Mouse (Mus musculus): ENCODE data around the gene Atp2a2.
A peak's percentile ranks its signal among the peaks of the same experiment; 100 is the strongest.

The Atp2a2 gene

DNA sequence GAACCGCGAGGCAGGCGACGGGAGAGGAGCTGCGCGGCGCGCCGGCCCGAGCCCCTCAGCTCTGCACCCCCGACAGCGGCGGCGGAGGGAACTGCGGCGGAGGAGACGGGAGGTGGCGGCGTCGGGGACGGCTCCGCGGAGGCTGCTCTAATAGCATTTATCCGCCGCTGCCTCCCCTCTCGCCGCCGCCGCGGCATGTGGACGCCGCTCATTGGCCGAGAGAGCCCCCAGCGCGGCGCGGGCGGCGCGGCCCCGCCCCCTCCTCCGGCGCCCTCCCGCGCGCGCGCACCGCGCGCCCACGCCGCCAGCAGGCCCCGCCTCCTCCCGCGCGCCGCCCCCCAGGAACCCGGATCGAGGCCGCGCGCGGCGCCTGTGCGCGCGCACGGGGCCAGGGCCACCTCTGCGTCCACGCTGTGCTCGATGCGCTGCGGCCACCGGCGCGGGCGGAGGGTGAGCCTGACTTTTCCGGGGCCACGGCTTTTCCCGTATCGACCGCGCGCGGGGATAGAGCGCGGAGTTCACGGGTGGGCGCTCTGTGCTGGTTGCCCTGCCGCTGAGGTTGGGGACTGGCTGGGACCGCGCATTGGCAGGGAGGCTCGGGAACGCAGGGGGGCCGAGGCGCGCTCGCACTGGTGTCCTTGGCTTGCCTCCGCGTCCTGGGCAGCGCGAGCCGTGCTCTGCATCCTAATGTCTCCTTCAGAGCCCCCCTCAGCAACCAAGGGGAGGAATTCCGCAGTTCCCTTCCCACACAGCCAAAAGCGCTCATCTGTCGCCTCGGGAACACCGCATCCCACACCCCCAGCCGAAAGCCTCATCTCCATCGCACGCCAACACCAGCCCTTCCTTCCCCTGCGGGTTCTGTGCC lies at the start of gene Atp2a2:
Atp2a2 (minus strand) TSS at position 149 of the 865 bp plus-strand sequence.
- DNase-seq = peak; percentile 92

DNA sequence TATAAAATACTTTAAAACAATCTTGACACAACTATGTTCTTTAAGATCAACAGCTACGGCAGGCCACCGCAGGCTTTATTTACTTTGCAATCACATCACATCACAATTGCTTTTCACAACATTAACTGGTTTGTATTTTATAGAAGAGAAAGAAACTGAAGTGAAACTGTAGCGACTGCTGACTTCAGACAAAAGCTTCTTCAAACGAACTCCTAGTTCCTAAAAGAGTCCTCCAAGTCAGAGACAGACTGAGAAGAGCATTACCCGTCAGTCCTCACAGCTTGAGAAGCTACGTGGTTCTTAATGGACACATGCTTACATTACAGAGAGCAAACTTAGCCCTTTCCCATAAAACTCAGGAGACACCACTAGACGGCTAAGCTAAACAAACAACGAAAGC lies 48.4 kb upstream of the Atp2a2 start:
- no peak for DNase-seq

DNA sequence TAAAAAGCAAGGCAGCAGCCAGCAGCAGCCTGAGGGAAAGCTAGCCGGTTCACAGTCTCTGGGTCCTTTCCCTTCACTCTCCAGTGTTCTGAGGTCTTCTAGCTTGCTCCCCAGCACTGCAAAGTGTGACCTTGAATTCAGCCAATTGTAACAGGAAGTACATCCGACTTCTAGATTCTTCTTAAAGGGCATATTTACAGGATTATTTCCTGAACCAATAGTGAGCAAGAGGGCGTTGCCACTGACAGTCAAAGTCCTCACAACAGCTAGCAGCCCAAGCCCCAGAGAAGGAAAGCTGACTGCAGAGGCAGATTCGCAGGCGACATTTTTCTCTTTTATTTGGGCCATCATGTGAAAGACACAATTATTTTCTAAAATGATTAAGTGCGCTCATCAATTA lies 46.6 kb upstream of the Atp2a2 start:
- DNase-seq = no peak

DNA sequence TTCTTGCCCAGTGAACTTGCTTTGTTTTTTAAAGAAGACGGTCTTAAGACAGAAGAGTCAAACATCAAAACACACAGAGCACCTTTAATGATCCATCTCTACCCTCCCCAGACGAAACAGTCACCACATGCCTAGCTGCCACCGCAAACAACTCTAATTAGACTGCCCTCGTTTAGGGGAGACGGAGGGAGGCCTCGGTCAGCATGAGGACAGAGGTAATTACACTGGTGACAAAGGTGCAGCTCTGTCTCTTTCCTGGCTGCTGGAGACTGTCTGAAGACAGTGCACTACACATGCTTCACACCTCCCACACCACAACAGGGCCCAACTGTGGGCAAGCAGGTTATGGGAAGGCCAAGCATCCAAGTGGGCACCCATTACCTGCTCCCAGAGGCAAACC lies 45.8 kb upstream of the Atp2a2 start:
- no peak for DNase-seq

DNA sequence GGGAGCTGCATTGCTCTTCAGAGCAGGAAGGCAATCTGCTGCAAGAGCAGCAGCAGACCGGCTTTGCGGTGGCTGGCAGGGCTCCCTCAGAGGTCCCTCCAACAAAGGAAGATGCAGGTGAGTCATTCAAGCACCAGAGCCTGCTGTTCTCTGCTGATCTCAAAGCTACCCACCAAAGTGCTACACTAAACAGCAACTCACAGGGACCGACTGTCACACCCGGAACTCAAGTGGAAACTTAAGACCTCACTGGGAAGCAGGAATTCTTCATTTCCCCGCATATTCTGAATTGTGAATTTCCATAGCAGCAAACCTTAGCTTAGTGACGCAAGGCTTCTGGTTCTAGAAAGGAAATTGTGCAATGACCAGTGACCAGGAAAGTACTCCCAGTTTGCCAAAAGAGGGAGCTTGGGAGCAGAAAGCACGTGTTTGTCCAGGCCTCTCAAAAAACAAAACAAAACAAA lies 45.3 kb upstream of the Atp2a2 start:
- peak; percentile 76 for DNase-seq

DNA sequence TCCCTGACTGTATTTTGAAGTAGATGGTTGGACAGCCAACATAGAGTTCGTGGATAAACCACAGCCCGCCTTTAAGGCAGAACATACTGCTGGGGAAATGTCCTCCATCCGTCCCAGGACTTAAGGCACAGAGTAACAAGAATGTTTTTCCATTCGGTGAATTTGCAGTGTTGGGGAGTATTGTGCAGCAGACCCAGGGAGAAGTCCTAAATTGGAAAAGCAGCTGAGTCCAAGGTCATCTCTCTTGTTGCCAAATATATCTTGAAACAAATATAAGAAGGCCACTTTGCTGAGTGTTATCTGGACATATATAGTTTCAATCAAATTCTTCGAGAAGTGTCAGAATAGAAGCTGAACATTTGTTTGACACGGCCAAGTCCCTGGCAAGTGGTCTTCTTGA lies 41.4 kb upstream of the Atp2a2 start:
- DNase-seq = no peak

DNA sequence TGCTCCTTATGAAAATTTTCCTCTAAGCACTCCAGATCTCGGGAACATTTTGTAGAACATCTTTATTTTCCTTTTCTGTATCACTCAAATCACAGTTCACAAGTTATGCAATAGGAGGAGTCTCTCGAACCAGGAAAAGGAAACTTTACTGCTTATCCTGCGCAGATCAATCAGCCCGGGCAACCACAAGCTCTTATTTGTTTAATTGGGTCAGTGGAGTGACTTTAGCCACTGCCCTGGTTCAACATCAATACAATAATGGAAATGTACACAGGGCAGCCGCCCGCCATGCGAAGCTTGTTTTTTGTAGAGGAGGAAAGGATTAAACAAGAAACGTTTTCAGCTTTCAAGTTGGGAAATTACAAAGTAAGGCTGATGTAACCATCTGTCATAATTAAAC lies 39.8 kb upstream of the Atp2a2 start:
- no peak for DNase-seq

DNA sequence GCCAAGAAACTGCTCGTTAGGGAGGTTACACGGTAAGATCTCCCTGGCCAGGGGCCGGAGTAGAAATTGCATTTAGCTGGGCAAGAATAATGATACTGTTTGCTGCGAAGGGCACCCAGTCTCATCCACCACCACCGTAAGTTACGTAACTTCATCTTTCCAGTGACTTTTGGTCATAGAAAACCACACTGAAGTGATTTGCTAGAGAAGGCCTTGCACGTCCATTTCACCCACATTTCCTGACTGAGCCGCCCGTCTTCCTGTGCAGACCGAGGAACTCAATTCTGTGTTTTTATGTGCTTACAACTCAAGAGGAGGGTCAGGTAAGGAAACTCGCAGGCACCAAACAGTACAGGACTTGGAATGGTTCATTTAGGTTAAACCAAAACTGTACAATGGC lies 36.1 kb upstream of the Atp2a2 start:
- DNase-seq = no peak

DNA sequence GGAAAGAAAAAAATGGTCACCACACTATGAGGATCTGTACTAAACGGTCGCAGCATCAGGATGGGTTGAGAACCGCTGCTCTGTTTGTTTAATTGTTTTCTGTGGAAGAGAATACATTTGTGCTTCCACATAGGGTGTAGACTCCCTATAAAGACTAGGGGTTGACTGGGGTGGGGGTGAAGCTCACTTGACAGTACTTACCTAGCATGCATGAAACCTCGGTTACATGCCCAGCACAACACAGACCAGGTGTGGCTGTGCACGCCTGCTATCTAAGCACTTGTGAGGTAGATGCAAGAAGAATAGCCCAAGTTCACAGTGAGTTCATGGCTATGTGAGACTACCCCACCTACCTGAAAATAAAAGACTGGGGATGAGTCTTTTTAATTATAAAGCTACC lies 35.6 kb upstream of the Atp2a2 start:
- no peak for DNase-seq

DNA sequence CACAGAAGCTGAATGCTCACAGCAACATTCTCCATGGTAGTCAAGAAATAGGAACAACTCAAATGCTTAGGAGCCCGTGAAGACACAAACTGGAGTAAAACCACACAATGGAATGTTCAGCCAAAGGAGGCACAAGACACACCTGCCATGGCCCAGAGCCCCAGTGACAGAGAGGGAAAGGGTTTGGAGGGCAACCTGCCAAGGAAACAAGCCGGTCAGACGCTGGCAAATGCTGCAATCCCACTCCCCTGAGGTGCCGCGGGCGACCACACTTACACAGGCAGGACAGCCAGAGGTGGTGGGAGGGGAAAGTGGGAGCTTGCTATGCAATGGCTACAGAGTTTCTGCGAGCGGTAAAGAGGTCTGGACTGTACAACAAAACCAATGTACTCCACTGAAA lies 31.9 kb upstream of the Atp2a2 start:
- DNase-seq = no peak

DNA sequence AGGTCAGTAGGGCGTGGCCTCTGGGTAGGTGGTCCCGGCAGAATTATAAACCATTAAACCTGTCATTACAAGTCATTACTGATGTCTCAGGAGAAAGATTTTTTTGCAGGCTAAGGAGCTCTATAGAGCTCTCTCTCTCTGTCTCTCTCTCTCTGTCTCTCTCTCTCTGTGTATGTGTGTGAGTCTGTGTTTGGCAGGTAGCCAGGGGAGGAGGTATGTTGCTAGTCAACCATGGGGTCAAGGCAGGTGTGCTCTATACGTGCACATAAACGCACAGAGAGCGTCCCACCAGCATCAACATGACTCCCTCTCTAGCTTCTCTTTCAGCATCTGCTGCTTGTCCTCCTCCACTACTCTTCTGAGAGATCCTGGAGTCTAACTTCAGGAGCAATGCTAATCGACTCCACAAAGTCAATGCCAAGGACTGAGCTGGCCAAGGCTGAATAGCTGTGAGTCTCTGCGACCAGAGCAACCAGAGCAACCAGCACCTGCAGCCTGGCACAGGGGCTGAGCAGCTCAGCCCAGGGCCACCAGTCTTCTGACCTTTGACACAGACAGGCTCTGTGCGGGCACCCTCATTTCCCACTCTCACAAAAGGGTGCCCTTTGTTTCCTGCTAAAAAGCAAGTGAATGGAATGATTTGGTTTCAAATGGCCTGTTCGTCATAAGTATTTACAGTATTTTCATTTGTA lies 28.0 kb upstream of the Atp2a2 start:
- DNase-seq = no peak

DNA sequence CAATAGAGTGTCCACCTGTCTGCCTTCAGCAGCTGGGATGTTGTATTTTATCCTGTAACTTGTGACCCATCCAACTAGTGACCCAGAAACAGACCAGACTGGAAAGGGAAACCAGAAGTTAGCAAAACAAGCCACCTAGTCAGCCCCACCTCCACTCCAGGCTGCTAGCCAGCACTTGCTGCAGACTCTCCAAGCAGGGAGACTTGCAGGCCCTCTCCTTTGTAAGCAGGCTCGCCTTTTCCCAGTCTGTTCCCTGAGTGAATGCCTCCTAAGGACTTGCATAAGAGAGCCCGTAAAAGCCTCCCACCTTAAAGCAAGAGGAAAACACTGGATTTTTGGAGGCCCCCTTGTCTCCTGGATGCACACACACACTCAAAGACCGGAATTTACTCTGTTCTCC lies 27.3 kb upstream of the Atp2a2 start:
- no peak for DNase-seq

DNA sequence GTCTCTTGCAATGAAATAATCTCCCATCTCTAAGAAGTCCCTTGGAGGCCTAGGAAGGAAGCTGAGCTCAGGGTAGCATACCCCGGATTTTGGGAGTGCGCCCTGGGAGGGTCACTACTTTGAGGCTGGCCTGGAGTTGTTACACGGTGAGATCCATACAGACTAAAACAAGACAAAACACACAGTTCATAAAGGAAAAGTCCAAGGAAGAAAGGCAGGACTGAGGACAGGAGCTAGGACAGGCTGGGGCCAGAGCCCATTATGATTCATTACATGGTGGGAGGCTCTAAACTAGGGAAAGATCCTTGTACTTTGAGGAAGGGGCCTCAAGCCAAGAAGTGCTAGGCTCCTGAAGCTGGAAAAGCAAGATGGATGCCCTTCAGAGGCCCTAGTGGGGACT lies 26.6 kb upstream of the Atp2a2 start:
- DNase-seq = no peak

DNA sequence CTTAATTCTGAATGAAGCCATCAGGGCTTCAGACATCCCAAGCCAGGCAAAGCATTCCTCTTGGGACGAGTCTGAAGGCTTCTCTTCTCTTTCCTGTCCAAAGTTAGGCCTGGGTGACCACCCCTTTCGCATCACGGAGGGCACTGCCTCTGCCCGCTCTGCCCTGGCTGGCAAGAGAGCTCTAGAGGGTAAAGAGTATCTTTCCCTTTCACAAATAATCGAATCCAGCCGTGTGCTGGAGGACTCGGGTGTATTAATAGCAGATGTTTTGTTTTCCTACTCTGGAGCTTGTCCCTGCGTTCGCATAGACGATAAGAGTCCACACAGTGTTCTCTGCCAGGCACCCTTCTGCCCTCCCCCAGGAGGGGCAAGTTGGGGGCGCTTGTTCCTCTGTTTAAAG lies 25.7 kb upstream of the Atp2a2 start:
- DNase-seq = no peak

DNA sequence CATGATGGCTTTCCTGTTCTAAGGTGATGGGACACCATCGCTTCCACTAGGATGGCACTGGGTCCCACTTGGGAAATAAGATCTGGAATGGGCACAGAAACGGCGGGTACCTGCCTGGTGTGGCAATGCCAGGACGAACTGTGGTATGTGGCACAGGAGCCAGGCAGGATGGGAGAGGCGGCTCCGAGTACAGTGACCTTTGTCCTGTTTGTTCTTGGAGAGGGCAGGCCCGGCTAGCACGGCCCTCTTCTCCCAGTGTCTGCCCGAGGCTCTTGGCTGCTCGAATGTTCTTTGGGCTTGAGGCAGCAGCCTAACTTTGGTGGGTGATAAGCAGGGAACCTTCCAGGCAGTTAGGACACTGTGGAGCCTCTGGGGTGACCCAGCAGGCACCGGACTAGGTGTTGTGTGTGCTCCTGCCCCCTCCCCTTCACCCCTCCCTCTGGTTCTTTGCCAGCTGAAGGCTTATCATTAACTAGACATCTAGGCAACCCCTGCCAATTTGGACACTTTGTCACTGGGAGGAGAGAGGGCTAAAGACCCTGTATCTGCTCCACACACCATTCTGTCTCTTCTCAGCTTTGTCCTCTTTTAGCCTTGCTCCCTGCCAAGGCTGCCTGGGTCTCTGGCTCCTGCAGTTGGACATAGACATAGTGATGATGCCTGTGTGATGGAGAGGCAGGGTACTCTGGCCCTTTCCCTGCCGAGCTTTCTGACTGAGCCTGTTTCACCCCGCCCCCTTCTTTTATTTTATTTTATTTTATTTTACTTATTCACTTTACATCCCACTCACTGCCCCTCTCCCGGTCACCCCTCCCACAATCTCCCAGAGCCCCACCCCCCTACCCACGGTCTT lies 25.1 kb upstream of the Atp2a2 start:
- DNase-seq = no peak

DNA sequence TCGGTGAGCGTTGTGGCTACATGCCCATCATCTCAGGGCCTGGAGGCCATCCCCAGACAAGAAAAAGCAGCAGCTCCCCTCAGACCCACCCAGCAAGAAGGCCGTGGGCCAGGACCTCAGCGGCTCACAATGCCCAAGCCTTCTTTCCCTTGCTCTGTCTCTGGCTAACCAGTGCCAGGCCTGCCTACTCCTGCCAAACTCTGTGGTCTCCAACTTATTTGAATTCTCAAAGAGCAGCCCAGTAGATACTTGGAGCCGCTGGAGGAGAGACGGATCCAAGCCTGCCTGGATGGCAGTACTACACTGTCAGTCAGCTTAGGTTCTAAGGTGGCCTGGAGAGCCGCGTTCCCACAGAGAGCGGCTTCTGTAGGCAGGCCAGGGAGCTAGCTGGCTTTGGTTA lies 24.4 kb upstream of the Atp2a2 start:
- DNase-seq = no peak

DNA sequence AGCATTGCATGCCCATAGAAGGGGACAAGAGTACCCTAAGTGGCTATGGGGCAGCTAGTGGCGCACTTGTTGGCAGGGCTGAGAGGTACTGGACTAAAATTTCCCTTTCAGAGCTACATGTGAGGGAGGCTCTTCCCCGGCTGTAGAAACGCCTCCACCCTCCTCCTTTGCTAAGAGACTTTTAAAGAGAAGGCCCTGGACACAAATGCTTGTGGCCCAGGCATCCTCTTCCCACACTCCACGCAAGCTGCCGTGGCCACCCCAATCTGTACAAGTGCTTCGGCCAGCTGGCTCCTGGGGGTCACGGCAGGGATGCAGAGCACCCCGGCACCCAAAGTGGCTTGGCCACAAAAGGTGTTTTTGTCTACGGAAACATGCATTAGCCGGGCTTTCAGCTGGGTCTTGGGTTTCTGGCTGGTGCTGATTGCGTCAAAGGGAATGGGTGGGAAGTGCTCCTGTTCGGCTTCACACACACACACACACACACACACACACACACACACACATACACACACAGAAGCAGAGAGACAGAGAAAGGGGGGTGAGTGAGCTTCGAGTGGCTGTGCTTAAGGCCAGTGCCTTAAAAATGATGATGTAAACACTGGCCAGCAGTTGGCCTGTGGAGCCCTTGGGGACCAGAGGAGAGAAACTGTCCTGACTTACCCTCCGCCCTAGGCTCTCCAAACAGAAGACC lies 23.4 kb upstream of the Atp2a2 start:
- DNase-seq = no peak

DNA sequence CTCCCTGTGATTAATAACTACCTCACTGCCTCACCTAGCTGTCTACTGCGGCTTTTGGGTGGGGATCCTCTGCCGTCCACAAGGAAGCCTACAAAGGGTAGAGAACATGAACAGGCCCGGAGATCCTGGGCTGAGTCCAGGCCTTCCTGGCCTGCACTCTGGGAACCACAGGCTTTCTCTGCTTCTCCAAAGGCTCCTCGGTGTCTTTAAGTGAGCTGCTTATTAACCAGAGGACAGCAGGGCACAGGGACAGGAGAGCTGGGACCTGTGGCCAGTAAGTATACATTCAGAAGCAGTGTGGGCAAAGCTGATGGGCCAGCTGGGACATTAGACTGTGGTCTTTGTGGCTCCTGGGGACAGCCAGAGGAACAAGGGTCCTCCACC lies 22.8 kb upstream of the Atp2a2 start:
- DNase-seq = no peak

DNA sequence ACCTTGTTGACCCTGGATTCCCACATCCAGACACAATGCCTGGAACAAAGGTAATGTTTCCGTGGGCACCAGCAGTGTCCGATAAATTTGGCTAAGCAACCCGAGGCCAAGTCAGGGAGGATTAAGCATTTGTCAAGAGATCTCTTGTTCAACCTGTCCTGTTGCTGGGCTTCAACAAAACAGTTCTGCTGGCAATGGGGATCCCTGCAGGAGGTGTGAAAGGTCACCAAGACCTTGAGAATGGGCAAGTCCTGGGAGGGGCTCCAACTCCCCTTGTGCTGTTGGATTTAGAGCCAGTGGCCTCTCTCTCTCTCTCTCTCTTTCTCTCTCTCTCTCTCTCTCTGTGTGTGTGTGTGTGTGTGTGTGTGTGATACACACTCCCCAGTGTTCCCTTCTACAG lies 22.2 kb upstream of the Atp2a2 start:
- no peak for DNase-seq

DNA sequence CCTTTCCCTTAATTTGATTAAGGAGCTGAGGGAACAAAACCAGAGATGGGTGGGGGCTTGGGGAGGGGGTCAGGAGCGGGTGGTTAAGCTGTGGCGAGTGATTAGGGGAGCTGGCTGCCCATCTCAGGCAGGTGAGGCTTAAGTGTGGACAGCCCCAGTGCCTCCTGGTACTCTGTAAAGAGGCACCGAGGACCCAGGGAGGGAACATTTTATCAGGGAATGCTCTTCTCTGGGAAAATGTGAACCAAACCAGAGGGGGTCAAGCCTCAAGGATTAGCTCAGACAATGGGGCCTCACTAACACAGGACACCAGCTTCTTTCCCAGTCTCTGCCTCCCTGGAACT lies 19.1 kb upstream of the Atp2a2 start:
- no peak for DNase-seq

DNA sequence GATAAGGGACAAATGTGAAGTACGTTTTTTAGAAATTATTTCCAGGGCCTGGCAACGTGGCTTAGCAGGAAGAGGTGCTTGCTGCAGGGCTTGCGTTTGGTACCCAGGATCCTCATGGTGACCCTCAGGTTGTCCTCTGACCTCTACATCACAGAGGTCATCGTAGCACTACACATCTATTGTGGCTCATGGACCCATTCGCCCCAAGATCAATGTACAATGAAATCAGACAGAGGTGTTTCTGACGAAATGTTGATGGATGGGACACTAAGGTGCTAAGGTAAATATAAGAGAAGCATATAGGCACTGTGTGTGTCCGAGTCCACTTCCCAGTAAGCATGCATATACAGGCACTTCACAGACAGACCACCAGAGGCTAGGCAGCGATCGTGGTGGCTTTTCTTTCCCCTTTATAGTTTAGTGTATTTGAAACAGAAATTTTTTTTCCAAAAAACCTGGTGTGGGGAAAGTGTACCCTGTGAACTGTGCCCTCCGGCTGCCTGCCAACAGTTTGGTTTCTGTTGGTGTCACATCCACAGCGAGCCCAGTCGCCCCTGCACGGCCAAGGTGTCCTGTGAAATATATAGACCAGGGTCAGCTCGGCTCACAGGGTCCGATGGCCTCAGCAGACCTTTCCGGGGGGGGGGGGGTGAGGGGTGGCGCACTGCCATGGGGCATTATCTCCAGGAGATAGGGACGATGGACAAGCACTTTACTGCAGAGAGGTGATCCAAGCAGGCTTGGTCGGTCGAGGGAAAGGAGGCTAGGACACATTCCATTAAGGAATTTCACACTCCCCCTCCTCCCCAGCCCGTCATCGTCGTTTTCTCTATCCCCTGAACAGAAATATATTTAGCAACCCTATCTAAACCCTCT lies 18.5 kb upstream of the Atp2a2 start:
- no peak for DNase-seq

DNA sequence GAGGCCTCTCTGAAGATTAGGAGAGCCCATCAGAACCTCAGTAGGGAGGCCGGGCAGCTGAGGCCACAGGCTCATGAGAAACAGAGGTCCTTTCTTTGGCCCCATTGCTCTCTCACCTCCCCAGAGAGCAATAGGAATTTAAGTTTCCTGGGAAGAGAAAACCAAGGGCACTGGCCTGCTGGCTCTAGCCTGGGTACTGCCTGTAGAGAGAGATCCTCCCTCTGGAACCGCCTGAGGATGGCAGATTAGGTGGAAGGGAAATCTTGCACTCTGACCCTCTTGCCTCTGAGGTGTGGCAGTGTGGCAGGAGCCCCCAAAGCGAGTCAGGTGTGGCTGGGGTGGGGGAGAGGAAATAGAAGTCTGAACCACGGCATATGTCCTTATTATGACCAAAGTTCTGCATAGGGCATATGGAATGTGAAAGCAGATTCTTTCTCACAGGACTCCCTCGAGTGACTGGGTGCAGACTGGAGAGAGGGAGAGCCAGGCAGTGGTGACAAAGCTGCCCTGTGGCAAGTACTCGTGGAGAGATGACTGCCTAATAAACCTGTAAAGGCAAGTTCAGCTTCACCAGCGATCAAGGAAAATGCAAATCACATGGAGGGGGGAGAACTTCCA lies 17.1 kb upstream of the Atp2a2 start:
- DNase-seq = no peak

Data from cerebellum, adult 8-10 months (tissue).